Mouse (Mus musculus) thymus, adult 2 months (tissue): Measurements from ENCODE around the gene Serpina6.

Experiments used
- CTCF ChIP-seq: fragments of 200-500 bp; IDR thresholded peaks from 2 replicates; pipeline ENCODE4 v1.5.1; 2012; ENCODE audit warnings: mild to moderate bottlenecking, control low read depth, low read length, moderate library complexity, borderline replicate concordance; ENCODE audit not compliant: control insufficient read depth, poor library complexity, insufficient read depth; ENCODE audit errors: extremely low read depth
- POLR2A ChIP-seq: fragments of 200-500 bp; IDR thresholded peaks from 2 replicates; pipeline ENCODE4 v1.6.1; 2012; ENCODE audit warnings: mild to moderate bottlenecking, low read length, control low read depth, moderate library complexity; ENCODE audit not compliant: control insufficient read depth, poor library complexity, insufficient read depth; ENCODE audit errors: extremely low read depth

GRCm38 (mm10) chr12:103655123-103656044 lies 1.6 kb downstream of the Serpina6 start:
- TF ChIP-seq CTCF (no peak), POLR2A (no peak)
